Mouse (Mus musculus) bone marrow macrophage, adult 2 months (primary cell): ENCODE results near the gene Ube4b. TPM values are rescaled to one million over a fixed set of nuclear protein-coding genes. Genes with fewer than 3 reads are reported as not detected.
"Not testable (repeated sequence)": the region's sequence is repeated elsewhere in the genome, so short reads cannot be mapped to it uniquely, and the experiment has no call there.

ENCODE experiments used
- H3K27ac ChIP-seq: 2 replicates; pipeline ENCODE4 v1.5.1; 2012; ENCODE audit warnings: low read depth, low read length; ENCODE audit not compliant: insufficient read depth
- H3K4me1 ChIP-seq: 2 replicates; pipeline ENCODE4 v1.6.1; 2012; ENCODE audit warnings: low read length; ENCODE audit not compliant: control insufficient read depth, insufficient read depth
- H3K4me3 ChIP-seq: 2 replicates; pipeline ENCODE4 v1.5.1; 2012; ENCODE audit warnings: mild to moderate bottlenecking, low read length, moderate library complexity; ENCODE audit not compliant: insufficient read depth
- CTCF ChIP-seq: IDR thresholded peaks from 2 replicates; pipeline ENCODE4 v1.5.1; 2012; ENCODE audit warnings: low read depth, mild to moderate bottlenecking, low read length, moderate library complexity
- POLR2A ChIP-seq: IDR thresholded peaks from 2 replicates; pipeline ENCODE4 v1.6.1; 2012; ENCODE audit warnings: mild to moderate bottlenecking, low read depth, low read length, borderline replicate concordance
- polyA plus RNA-seq: library from polyadenylated mRNA; stranded (reverse); fragments of >200 nt; gene quantifications from 2 replicates; pipeline ENCODE4 v1.2.4, GENCODE M21; 2012; ENCODE audit not compliant: missing spikeins, insufficient read depth, insufficient read length

The Ube4b gene
- polyA plus RNA-seq, 1 experiment: 49.6 TPM

DNA sequence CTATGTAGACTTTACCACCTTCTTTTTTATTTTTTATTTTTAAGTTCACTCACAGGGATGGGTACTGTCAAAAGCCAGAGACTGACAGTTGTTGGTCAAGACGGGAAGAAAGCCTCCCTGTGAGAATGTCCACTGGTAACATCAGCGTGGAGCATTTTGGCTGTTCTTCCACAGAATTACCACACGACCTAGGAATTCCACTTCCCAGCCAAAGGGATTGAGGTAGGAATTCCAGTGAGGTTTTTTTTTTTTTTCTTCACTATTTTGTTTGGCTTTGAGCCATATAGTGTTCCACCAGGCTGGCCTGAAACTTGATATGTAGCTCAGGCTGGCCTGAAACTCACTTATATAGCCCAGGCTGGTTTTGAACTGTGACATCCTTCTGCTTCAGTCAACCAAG lies 15.9 kb upstream of the Ube4b start:
- TF ChIP-seq POLR2A: no peak
- no peak for TF ChIP-seq CTCF
- Histone ChIP-seq H3K4me1 (peaks cover 28% of the 10 kb centered on the region), H3K4me3 (no peak overlapping the region), H3K27ac (no peak overlapping the region)

DNA sequence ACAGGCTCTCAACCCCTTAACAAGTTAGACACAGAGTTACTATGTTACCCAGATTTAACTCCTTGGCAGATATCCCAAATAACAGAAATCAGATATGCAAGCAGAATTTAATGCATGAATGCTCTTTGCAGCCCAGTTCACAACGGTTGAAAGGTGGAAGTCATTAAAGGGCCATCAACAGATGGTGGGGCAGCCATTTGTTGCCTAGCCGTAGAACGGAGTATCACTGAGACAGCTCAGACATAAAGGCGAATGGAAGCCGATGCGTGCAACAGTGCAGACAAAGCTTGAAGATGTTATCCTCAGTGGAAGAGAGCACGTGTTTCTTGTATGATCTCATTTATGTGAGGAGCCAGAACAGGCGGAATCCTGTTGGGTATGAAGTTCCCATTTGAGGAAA lies 14.0 kb upstream of the Ube4b start:
- Histone ChIP-seq H3K4me1 (peaks cover 19% of the 10 kb centered on the region), H3K4me3 (no peak overlapping the region), H3K27ac (no peak overlapping the region)
- TF ChIP-seq POLR2A: no peak
- TF ChIP-seq CTCF: no peak

DNA sequence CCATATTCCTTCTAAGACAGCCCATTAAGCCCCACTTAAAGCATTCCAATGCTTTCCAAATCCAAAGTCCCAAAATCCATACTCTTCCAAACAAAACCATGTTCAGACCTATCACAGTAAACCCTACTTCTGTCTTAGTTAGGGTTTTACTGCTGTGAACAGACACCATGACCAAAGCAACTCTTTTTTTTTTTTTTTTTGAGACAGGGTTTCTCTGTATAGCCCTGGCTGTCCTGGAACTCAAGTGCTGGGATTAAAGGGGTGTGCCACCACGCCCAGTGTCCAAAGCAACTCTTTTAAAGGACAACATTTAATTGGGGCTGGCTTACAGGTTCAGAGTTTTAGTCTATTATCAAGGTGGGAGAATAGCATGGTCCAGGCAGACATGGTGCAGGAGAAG lies 5.3 kb upstream of the Ube4b start:
- not testable (repeated sequence) for H3K4me3 ChIP-seq, H3K27ac ChIP-seq, H3K4me1 ChIP-seq

DNA sequence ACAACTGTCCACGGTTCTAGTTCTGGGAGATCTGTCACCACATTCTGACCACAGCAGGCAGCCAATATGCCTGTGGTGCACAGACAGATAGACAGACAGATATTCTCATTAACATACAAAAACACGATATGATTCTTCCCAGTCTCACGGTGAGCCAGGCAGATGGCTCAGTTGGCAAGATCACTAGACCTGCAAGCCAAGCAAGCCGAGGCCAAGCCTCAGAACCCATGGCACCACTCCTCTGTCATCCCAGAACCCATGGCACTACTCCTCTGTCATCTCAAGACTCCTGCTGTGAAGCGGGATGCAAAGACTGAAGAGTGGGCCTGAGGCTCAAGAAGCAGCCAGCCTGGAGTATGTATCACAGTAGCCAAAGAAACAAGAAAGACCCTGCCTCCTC lies 3.0 kb upstream of the Ube4b start:
- H3K4me3 ChIP-seq: no peak overlapping the region
- 0 out of 2 replicates have a peak, but pooled peaks cover 2% of the 10 kb centered on the region for H3K4me1 ChIP-seq
- TF ChIP-seq POLR2A (no peak), CTCF (no peak)
- H3K27ac ChIP-seq: no peak overlapping the region

DNA sequence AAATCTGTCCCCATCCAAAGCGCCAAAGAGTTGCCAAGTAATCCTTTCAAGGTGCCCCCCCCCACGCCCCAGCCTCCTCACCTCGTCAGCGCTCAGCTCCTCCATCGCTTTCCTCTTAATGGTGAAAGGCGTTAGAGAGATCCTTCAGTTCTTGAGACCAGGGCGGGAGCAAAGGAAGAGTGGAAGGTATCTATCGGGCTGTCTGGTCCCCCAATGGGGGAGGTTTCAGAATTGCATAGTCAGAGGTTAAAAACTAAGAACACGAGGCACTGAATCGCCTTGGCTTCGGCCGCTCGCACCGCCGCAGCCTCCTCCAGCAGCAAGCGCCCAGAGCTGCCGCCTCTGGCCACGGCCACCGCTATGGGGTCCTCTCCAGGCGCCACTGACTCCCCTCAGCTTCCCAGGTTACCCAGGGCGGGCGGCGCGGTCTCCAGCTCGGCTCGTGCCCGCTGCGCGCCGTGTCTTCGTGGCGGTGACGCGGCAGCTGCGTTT lies 702 bp downstream of the Ube4b start:
- peak overlapping the region; percentile 85 for H3K4me3 ChIP-seq
- TF ChIP-seq POLR2A: no peak
- TF ChIP-seq CTCF: no peak
- peak overlapping the region; percentile 86 for H3K27ac ChIP-seq
- peaks cover 5% of the 10 kb centered on the region for H3K4me1 ChIP-seq

DNA sequence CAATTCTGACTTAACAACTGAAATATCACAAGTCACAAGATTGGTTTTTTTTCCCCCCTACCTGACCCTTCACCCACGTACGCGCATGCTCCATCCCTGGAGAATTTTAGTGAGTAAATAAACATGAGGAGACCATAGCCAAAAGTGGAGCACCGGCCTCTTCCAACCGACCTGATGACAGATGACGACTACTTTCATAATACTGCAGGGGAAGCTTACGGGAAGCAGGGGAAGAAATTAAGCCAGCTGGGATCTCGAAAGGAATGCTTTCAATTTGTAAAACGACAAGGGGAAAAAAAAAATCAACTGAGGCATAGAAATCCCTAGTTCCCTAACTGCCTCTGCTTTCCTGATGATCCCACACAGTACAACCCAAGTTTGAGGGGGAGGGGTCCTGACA lies 1.8 kb downstream of the Ube4b start:
- TF ChIP-seq POLR2A (no peak), CTCF (no peak)
- Histone ChIP-seq H3K4me3 (peak overlapping the region; percentile 58), H3K27ac (no peak overlapping the region)

DNA sequence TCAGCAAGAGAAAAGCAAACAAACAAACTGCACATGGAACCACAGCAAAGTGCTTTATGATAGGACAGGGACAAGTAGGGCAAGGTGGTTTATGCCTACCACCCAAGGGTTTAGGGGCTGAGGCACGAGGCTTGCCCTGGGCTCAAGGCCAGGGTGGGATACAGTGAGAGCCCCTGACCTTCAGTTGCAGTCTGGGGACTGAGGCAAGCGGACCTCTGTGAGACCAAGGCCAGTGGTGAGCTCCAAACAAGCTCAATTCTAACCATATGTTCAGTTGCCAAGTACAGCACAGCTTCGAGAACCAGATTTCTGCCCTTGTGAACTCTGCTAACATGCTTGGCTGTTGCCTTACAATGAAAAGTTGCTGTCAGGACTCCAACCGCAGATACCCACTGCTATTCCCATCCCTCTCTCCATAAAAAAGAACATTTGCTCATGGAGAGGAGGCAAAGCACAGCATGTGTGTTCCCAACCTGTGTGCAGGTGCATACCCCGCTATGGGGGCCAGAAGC lies 8.6 kb downstream of the Ube4b start:
- TF ChIP-seq CTCF (no peak), POLR2A (no peak)
- Histone ChIP-seq H3K27ac (no peak overlapping the region), H3K4me3 (no peak overlapping the region), H3K4me1 (peaks cover 25% of the 10 kb centered on the region)

More for the DNA sequence above, 1.8 kb downstream of the Ube4b start:
- H3K4me1 ChIP-seq: peaks cover 5% of the 10 kb centered on the region

DNA sequence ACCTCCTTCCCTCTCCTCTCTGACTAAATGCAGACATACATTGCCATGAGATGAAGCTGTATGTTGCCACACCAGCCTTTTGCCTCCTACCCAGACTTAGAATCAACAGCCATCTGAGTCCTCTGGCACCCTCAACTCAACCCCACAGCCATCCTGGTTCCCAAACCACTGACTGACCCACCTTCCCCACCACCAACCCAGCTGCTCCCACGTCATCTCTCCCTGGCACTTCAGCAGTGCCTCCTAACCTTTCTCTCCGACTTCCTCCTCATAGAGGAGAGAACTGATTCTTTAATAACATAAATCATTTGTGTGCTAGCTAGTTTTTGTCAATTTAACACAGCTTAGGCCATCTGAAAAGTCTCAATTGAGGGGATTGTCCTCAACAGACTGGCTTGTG lies 9.6 kb downstream of the Ube4b start:
- H3K4me3 ChIP-seq: no peak overlapping the region
- peaks cover 24% of the 10 kb centered on the region for H3K4me1 ChIP-seq
- H3K27ac ChIP-seq: no peak overlapping the region
- TF ChIP-seq CTCF: no peak
- no peak for TF ChIP-seq POLR2A

DNA sequence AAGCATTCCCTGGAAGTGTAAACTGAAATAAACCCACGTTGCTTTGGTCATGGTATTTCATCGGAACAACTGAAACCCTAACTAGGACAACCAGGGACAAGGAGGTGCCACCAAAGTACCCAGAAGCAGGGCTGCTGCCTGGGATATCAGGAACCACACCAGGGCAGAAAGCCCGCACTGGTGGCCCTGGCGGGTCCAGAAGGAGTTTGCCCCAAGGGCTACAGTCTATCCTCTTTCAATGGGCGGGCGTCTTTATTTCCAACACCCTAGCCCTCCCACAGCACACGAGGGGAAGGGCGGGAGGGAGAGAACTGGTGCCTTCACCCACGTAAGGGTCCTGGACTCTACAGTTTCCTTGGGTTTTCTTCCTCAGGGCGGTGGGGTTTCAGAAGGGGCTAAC lies 10.1 kb downstream of the Ube4b start:
- H3K4me3 ChIP-seq: no peak overlapping the region
- peaks cover 24% of the 10 kb centered on the region for H3K4me1 ChIP-seq
- TF ChIP-seq POLR2A (no peak), CTCF (no peak)
- H3K27ac ChIP-seq: no peak overlapping the region

DNA sequence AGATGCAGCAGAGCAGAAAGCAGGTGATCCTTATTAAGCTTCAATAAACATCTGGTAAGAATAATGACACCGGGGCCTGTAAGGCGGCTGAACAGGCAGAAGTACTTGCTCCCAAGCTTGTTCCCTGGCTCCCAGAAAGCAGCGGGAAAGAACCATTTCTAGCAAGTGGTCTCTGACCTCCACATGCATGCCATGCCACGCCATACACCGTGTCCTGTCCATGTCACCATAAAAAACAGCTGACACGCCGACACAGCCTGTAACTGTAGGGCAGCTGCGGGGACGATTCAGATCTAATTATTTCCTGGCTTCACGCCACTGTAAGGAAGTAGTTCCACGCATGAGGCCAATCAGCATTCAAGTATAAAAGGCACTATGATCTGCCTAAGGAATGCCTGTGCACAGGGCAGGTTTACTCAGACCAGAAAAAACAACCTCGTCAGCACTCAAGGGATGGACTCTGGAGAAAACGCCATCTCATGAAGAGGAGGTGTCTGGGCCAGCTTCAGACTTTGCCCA lies 10.8 kb downstream of the Ube4b start:
- no peak overlapping the region for H3K4me3 ChIP-seq
- no peak for TF ChIP-seq CTCF
- TF ChIP-seq POLR2A: no peak
- H3K27ac ChIP-seq: no peak overlapping the region
- H3K4me1 ChIP-seq: peaks cover 24% of the 10 kb centered on the region

DNA sequence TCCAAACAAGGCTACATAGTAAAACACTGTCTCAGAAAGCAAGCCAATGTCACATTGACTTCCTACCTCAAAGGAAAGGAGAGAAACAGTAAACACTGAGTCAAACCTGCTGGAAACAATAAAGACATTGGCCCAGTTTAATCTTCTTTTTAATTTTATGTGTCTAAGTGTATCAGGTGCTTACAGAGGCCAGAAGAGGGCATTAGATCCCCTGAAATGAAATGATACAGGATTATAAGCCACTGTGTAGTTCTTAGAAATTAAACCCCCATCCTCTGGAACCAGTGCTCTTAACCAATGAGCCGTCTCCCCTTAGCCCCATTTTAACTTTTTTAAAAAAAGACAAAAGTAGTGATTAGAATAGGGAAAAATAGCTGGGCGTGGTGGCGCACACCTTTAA lies 12.3 kb downstream of the Ube4b start:
- no peak for TF ChIP-seq POLR2A
- TF ChIP-seq CTCF: no peak
- Histone ChIP-seq H3K27ac (no peak overlapping the region), H3K4me3 (no peak overlapping the region), H3K4me1 (peaks cover 24% of the 10 kb centered on the region)
